Mouse (Mus musculus): ENCODE results near the gene Foxc1. TPM values are rescaled to one million over a fixed set of nuclear protein-coding genes. Genes with fewer than 3 reads are reported as not detected.

The Foxc1 gene
- polyA plus RNA-seq, 1 experiment: 0.35 TPM

DNA sequence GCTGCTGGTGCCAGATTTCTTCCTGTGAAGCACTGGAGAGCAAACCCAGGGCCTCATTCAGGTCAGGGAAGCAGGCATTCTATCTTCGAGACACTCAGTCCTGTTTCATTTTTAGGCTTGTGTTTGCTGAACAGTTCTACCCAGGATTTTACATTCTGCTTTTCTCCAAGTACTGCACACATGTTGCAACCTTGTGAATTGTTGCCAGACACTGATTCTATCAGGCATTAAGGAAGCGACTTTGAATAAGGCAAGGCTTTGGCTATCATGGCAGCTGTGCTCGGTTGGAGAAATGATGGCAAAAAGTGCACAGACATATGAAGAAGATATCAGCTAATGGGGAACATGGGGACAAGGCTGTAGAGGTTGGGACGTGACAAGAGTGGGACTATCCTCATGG, 22.0 kb downstream of the Foxc1 start:
- Histone ChIP-seq H3K36me3 (ENCODE audit: control insufficient read depth, insufficient read depth, low read length) (no peaks in the 10 kb centered on the region), H3K27ac (ENCODE audit: insufficient read depth, low read depth, low read length) (no peak overlapping the region), H3K4me3 (ENCODE audit: low read depth, low read length) (no peak overlapping the region), H3K4me1 (ENCODE audit: control insufficient read depth, insufficient read depth, insufficient read length, low read length) (no peaks in the 10 kb centered on the region), H3K27me3 (ENCODE audit: control insufficient read depth, insufficient read depth, low read length) (no peaks in the 10 kb centered on the region)
- TF ChIP-seq CTCF (IDR thresholded peaks at IDR 0.05; ENCODE audit: extremely low read depth, insufficient read length, insufficient replicate concordance, low read depth, low read length) (no peak), POLR2A (IDR thresholded peaks at IDR 0.05; ENCODE audit: low read depth, low read length) (no peak)
- 93% methylated on average over 4 of the region's 4 CpGs for WGBS

DNA sequence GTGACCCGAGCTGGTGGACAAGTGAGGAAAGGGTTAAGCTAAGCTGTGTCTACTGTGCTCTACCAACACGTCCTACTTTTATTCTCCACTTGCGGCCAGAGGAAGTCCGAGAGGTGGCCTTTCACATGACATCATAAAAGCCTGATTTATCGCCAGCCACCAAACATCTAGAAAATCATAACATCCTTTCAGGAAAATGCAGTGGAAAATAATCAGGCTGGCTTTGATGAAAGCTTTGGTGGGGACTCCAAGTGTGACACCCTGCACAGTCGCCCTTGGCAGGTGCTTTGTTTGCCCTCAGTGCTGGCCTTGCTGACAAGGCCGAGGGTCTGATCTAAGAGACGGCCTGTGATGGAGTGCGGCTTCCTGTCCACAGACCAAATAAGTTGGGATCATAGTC, 23.9 kb downstream of the Foxc1 start:
- Histone ChIP-seq H3K4me3 (ENCODE audit: low read depth, low read length) (no peak overlapping the region), H3K36me3 (ENCODE audit: control insufficient read depth, insufficient read depth, low read length) (no peaks in the 10 kb centered on the region), H3K27me3 (ENCODE audit: control insufficient read depth, insufficient read depth, low read length) (no peaks in the 10 kb centered on the region), H3K27ac (ENCODE audit: insufficient read depth, low read depth, low read length) (no peak overlapping the region), H3K4me1 (ENCODE audit: control insufficient read depth, insufficient read depth, insufficient read length, low read length) (no peaks in the 10 kb centered on the region)
- TF ChIP-seq CTCF (IDR thresholded peaks at IDR 0.05; ENCODE audit: extremely low read depth, insufficient read length, insufficient replicate concordance, low read depth, low read length) (no peak), POLR2A (IDR thresholded peaks at IDR 0.05; ENCODE audit: low read depth, low read length) (no peak)
- 74% methylated on average over 9 of the region's 9 CpGs for WGBS

DNA sequence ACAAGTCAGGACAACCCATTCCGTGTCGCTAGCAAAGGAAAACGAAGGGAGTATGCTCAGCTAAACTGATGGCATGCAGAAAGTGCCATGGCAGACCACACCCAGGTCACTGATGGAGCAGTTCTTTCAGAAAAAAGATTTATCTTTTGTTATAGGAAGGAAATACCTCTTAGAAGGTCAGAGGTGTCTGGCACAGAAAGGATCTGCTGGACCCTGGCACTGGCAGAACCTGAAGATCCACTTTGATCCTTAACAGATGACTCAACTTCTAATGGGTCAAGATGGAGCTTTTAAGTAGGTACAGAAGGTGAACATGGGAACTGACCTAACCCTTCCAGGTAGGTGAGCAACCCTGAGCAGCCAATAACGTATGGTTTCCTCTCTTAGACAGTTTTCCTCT, 29.4 kb downstream of the Foxc1 start:
- H3K4me1 ChIP-seq (ENCODE audit: control insufficient read depth, insufficient read depth, insufficient read length, low read length): no peaks in the 10 kb centered on the region
- H3K27me3 ChIP-seq (ENCODE audit: control insufficient read depth, insufficient read depth, low read length): no peaks in the 10 kb centered on the region
- no peak overlapping the region for H3K27ac ChIP-seq (ENCODE audit: insufficient read depth, low read depth, low read length)
- TF ChIP-seq POLR2A (IDR thresholded peaks at IDR 0.05; ENCODE audit: low read depth, low read length): no peak
- TF ChIP-seq CTCF (IDR thresholded peaks at IDR 0.05; ENCODE audit: extremely low read depth, insufficient read length, insufficient replicate concordance, low read depth, low read length): no peak
- WGBS: 82% methylated on average over 4 of the region's 4 CpGs
- H3K36me3 ChIP-seq (ENCODE audit: control insufficient read depth, insufficient read depth, low read length): no peaks in the 10 kb centered on the region
- no peak overlapping the region for H3K4me3 ChIP-seq (ENCODE audit: low read depth, low read length)

DNA sequence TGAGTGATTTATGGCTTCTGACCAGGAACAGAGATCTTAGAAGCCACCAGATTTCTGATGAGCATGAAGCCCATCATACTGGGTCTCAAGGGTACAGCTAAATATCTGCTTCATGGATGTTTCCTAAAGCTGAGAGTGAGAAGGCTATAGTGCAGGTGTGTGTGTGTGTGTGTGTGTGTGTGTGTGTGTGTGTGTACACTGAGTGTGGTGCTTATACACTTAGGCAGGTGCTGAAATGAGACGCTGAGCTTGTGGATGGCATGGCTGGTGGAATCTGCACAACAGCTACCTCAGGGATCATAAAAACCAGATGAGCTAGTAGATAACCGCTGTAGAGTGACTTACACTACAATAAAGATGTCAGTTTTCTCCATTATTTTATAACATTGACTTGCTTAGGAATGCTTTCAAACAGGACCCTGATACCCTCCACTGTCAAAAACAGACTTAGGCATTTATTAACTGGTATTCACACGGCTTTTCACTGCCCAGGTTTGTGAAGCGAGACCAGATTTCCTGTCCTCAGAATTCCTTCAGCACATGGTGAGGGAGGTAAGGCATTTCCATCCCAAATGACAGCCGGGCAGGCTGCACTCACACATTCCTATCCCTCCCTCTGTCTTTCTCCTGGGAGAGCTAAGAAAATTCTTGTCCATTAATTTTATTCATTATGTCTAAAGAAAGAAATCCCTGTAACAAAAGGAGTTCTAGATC, 43.0 kb downstream of the Foxc1 start:
- Histone ChIP-seq H3K27me3 (ENCODE audit: control insufficient read depth, insufficient read depth, low read length) (no peaks in the 10 kb centered on the region), H3K4me1 (ENCODE audit: control insufficient read depth, insufficient read depth, insufficient read length, low read length) (no peaks in the 10 kb centered on the region), H3K36me3 (ENCODE audit: control insufficient read depth, insufficient read depth, low read length) (peaks cover 3% of the 10 kb centered on the region; the same call in 1 of the 2 replicates), H3K4me3 (ENCODE audit: low read depth, low read length) (no peak overlapping the region), H3K27ac (ENCODE audit: insufficient read depth, low read depth, low read length) (no peak overlapping the region)
- TF ChIP-seq POLR2A (IDR thresholded peaks at IDR 0.05; ENCODE audit: low read depth, low read length) (no peak), CTCF (IDR thresholded peaks at IDR 0.05; ENCODE audit: extremely low read depth, insufficient read length, insufficient replicate concordance, low read depth, low read length) (no peak)
- WGBS: 55% methylated on average over 5 of the region's 5 CpGs

DNA sequence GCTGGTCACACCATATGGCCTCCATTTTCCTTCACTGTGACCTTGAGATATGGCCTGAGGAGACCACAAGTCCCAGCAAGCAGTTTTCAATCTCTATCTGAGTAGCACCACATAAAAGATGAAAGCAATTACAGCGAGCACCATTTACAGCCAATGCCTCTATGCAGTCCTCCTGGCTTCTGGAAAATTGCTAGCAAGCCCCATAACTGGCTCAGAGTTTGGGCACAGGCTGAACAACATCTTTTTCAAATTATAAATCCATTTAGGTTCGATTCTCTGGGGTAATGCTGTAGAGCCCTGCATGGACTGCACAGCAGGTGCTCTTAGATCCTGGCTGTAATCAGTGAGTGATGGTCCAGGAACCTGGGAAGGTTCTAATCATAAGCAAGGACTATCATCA, 47.1 kb downstream of the Foxc1 start:
- peaks cover 7% of the 10 kb centered on the region; the same call in 1 of the 2 replicates for H3K36me3 ChIP-seq (ENCODE audit: control insufficient read depth, insufficient read depth, low read length)
- no peak overlapping the region for H3K4me3 ChIP-seq (ENCODE audit: low read depth, low read length)
- H3K27ac ChIP-seq (ENCODE audit: insufficient read depth, low read depth, low read length): no peak overlapping the region
- no peaks in the 10 kb centered on the region for H3K27me3 ChIP-seq (ENCODE audit: control insufficient read depth, insufficient read depth, low read length)
- WGBS: 73% methylated on average over 2 of the region's 2 CpGs
- TF ChIP-seq POLR2A (IDR thresholded peaks at IDR 0.05; ENCODE audit: low read depth, low read length) (no peak), CTCF (IDR thresholded peaks at IDR 0.05; ENCODE audit: extremely low read depth, insufficient read length, insufficient replicate concordance, low read depth, low read length) (no peak)
- H3K4me1 ChIP-seq (ENCODE audit: control insufficient read depth, insufficient read depth, insufficient read length, low read length): no peaks in the 10 kb centered on the region

DNA sequence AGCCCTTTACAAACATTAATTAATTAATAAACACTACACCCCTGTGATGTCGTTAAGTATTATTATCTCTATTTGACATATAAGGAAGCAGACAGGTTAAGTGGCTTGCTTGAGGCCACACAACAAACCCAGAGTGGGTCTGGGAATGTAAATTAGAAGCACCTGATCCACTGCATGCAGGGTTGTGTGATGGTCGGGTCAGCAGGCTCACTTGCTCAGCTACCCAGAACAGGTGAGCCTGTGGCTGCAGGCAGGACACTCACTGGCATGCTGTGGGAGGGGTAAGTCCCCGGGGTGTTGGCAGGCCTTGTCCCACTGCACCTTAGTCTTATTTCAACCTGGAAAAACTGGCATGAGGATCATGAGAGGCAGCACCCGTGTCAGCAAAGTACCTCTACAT, 47.6 kb downstream of the Foxc1 start:
- Histone ChIP-seq H3K4me3 (ENCODE audit: low read depth, low read length) (no peak overlapping the region), H3K27me3 (ENCODE audit: control insufficient read depth, insufficient read depth, low read length) (no peaks in the 10 kb centered on the region), H3K4me1 (ENCODE audit: control insufficient read depth, insufficient read depth, insufficient read length, low read length) (no peaks in the 10 kb centered on the region), H3K36me3 (ENCODE audit: control insufficient read depth, insufficient read depth, low read length) (peaks cover 7% of the 10 kb centered on the region; the same call in 1 of the 2 replicates), H3K27ac (ENCODE audit: insufficient read depth, low read depth, low read length) (no peak overlapping the region)
- 62% methylated on average over 4 of the region's 4 CpGs for WGBS
- TF ChIP-seq POLR2A (IDR thresholded peaks at IDR 0.05; ENCODE audit: low read depth, low read length) (no peak), CTCF (IDR thresholded peaks at IDR 0.05; ENCODE audit: extremely low read depth, insufficient read length, insufficient replicate concordance, low read depth, low read length) (no peak)

DNA sequence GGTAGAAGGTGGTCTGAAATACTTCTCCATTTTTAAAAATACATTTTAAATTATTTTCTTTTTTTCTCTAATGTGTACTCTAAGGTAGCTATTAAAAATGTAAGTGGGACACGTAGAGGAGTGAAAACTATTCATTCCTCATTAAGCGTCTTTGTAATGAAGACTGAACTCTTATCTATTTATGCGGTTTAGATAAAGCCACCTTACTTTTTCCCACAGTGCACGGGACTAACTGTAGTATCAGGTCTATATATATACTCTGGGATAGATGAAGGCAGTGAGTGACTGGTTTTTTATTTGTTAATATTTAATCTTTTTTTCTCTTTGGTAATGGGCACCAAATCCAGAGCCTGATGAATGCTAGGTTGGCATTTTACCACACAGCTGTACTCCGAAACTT, 53.8 kb downstream of the Foxc1 start:
- H3K4me1 ChIP-seq (ENCODE audit: control insufficient read depth, insufficient read depth, insufficient read length, low read length): no peaks in the 10 kb centered on the region
- H3K27me3 ChIP-seq (ENCODE audit: control insufficient read depth, insufficient read depth, low read length): no peaks in the 10 kb centered on the region
- no peaks in the 10 kb centered on the region for H3K36me3 ChIP-seq (ENCODE audit: control insufficient read depth, insufficient read depth, low read length)
- no peak overlapping the region for H3K4me3 ChIP-seq (ENCODE audit: low read depth, low read length)
- WGBS: 68% methylated on average over 5 of the region's 5 CpGs
- no peak for TF ChIP-seq CTCF (IDR thresholded peaks at IDR 0.05; ENCODE audit: extremely low read depth, insufficient read length, insufficient replicate concordance, low read depth, low read length)
- no peak for TF ChIP-seq POLR2A (IDR thresholded peaks at IDR 0.05; ENCODE audit: low read depth, low read length)
- no peak overlapping the region for H3K27ac ChIP-seq (ENCODE audit: insufficient read depth, low read depth, low read length)

Other genes with a start within 250 kb of the Foxc1 start
- 0.56 and 0.88 TPM in 2 replicates for gene A530084C06Rik, start 247.3 kb upstream of the Foxc1 start, polyA plus RNA-seq (2012; rRNA removed)
- 28.4 and 41.4 TPM in 2 replicates for gene Foxf2, start 180.8 kb upstream of the Foxc1 start, polyA plus RNA-seq (2012; rRNA removed)